ENCODE assay signal across 9 mouse cellular contexts in genomic region chr19:4309776-4310185, GRCm38 (mm10). TPM values are rescaled to one million over a fixed set of nuclear protein-coding genes. Genes with fewer than 3 reads are reported as not detected.
DNase-seq lines count a peak whose midpoint lies in the region; ATAC-seq lines count a peak whose summit lies in the region.
"Had no signal": no experiment of that assay in that cellular context is flagged by ENCODE, and none has a peak within 500 bp of the region (broad histone marks: within the 10 kb centered on the region; RNA-seq: fewer than 3 reads in every experiment).

No protein-coding gene starts in this region.

- no peak overlapping the region for H3K27ac ChIP-seq in intestine, embryonic 15.5 days
- H3K27ac ChIP-seq: limb, embryonic 15.5 days had no signal

- peak; percentile 40; the same call in 1 of the 2 replicates for ATAC-seq in erythroid progenitor cell, adult 5-6 weeks (replicated peaks; ENCODE audit: low FRiP score, poor library complexity, severe bottlenecking)
- peak; percentile 31; the same call in 1 of the 2 replicates for ATAC-seq in intestine, embryonic 15.5 days

- H3K9me3 ChIP-seq in intestine, embryonic 15.5 days: no peaks in the 10 kb centered on the region
- H3K9me3 ChIP-seq: limb, embryonic 15.5 days had no signal

- peaks cover 4% of the 10 kb centered on the region; the same call in 1 of the 2 replicates for H3K4me1 ChIP-seq in intestine, embryonic 15.5 days (replicated peaks)

- no peaks in the 10 kb centered on the region for H3K27me3 ChIP-seq in intestine, embryonic 15.5 days (replicated peaks)
- H3K27me3 ChIP-seq: limb, embryonic 15.5 days had no signal

- H3K36me3 ChIP-seq in intestine, embryonic 15.5 days: no peaks in the 10 kb centered on the region

- DNase-seq in gastrocnemius, adult 18-20 months (ENCODE audit: low spot score): peak; percentile 71
- no peak for DNase-seq in gastrocnemius, postnatal 25 days
- peak; percentile 82 for DNase-seq in A20 (ENCODE audit: low read depth, low spot score)
- peak; percentile 92 for DNase-seq in brain, adult 2 months (ENCODE audit: low read depth, low spot score)
- peak; percentile 76 for DNase-seq in lung, postnatal 14 days
- DNase-seq in thymus, postnatal 0 days (ENCODE audit: low spot score): peak; percentile 80

- no peak overlapping the region for H3K9ac ChIP-seq in intestine, embryonic 15.5 days
- H3K9ac ChIP-seq: limb, embryonic 15.5 days had no signal

- H3K4me2 ChIP-seq in intestine, embryonic 15.5 days (replicated peaks): no peak overlapping the region
- H3K4me2 ChIP-seq: limb, embryonic 15.5 days had no signal

- H3K4me3 ChIP-seq in intestine, embryonic 15.5 days (replicated peaks): no peak overlapping the region
- H3K4me3 ChIP-seq: limb, embryonic 15.5 days had no signal

RNA-seq across cellular contexts. Expression of gene Grk2, which starts 3.8 kb away (rescaled TPM):
- 10 to 100 TPM; 50.7 to 60.8 TPM for total RNA-seq in gastrocnemius, adult 18-20 months (2021)
- 10 to 100 TPM; 39.2 to 47.9 TPM for total RNA-seq in gastrocnemius, postnatal 25 days (2021)
- total RNA-seq in erythroid progenitor cell, adult 5-6 weeks (2015; ENCODE audit: low replicate concordance): 71.3 and 72.8 TPM in 2 replicates
- 40.5 and 47.1 TPM in 2 replicates for total RNA-seq in erythroid progenitor cell, adult 5-6 weeks (2017; ENCODE audit: low replicate concordance)
- polyA plus RNA-seq in intestine, embryonic 15.5 days (2015; fragmentation: Nextera tagmentation; extraction: Ambion mirVana): 18.2 and 18.3 TPM in 2 replicates
- polyA plus RNA-seq in thymus, postnatal 0 days (2015; fragmentation: Nextera tagmentation; extraction: Ambion mirVana): 64.3 and 81.3 TPM in 2 replicates

RNA-seq across cellular contexts. Expression of gene Ankrd13d, which starts 26.8 kb away (rescaled TPM):
- total RNA-seq in gastrocnemius, adult 18-20 months (2021): under 1 TPM; 0.16 to 0.81 TPM
- total RNA-seq in gastrocnemius, postnatal 25 days (2021): under 1 TPM; 0.33 to 0.64 TPM
- 0.72 and 1.3 TPM in 2 replicates for total RNA-seq in erythroid progenitor cell, adult 5-6 weeks (2015; ENCODE audit: low replicate concordance)
- total RNA-seq in erythroid progenitor cell, adult 5-6 weeks (2017; ENCODE audit: low replicate concordance): 0.39 TPM in 1 of 2 replicates, not detected in the other
- 5.3 and 5.7 TPM in 2 replicates for polyA plus RNA-seq in intestine, embryonic 15.5 days (2015; fragmentation: Nextera tagmentation; extraction: Ambion mirVana)
- 9.8 and 12.2 TPM in 2 replicates for polyA plus RNA-seq in thymus, postnatal 0 days (2015; fragmentation: Nextera tagmentation; extraction: Ambion mirVana)

RNA-seq across cellular contexts. Expression of gene Ssh3, which starts 40.8 kb away (rescaled TPM):
- total RNA-seq in gastrocnemius, adult 18-20 months (2021): 1 to 10 TPM; 2.8 to 3.4 TPM
- 1 to 10 TPM; 3.4 to 3.9 TPM for total RNA-seq in gastrocnemius, postnatal 25 days (2021)
- total RNA-seq in erythroid progenitor cell, adult 5-6 weeks (2015; ENCODE audit: low replicate concordance): 2.2 and 16.8 TPM in 2 replicates
- 0.90 and 5.2 TPM in 2 replicates for total RNA-seq in erythroid progenitor cell, adult 5-6 weeks (2017; ENCODE audit: low replicate concordance)
- 22.2 and 24.8 TPM in 2 replicates for polyA plus RNA-seq in intestine, embryonic 15.5 days (2015; fragmentation: Nextera tagmentation; extraction: Ambion mirVana)
- polyA plus RNA-seq in thymus, postnatal 0 days (2015; fragmentation: Nextera tagmentation; extraction: Ambion mirVana): 9.4 and 10.1 TPM in 2 replicates
